Mouse (Mus musculus): ENCODE measurements around the gene Unc93a2. TPM values are rescaled to one million over a fixed set of nuclear protein-coding genes. Genes with fewer than 3 reads are reported as not detected.
A peak's percentile ranks its signal among the peaks of the same experiment; 100 is the strongest.
"Not testable (repeated sequence)": the region's sequence is repeated elsewhere in the genome, so short reads cannot be mapped to it uniquely, and the experiment has no call there.

Unc93a2 gene
- polyA plus RNA-seq (2012; rRNA removed), result 17.5 and 56.5 TPM in 2 replicates

GRCm38 (mm10) chr17:7385364-7385763, at the start of gene Unc93a2:
TSS of gene Unc93a2 (minus strand) at chr17:7385464.
- 68% methylated on average over 3 of the region's 3 CpGs for WGBS
- H3K4me3 ChIP-seq (ENCODE audit: low read depth, low read length), result not testable (repeated sequence)

GRCm38 (mm10) chr17:7434121-7434520, 48.9 kb upstream of the Unc93a2 start:
- not testable (repeated sequence) for H3K4me3 ChIP-seq (ENCODE audit: low read depth, low read length); H3K27ac ChIP-seq (ENCODE audit: insufficient read depth, low read depth, low read length); H3K27me3 ChIP-seq (ENCODE audit: control insufficient read depth, insufficient read depth, low read length); H3K36me3 ChIP-seq (ENCODE audit: control insufficient read depth, insufficient read depth, low read length); H3K4me1 ChIP-seq (ENCODE audit: control insufficient read depth, insufficient read depth, insufficient read length, low read length)
- 80% methylated on average over 4 of the region's 4 CpGs for WGBS

More at GRCm38 (mm10) chr17:7385364-7385763, at the start of gene Unc93a2:
- H3K4me1 ChIP-seq (ENCODE audit: control insufficient read depth, insufficient read depth, insufficient read length, low read length); H3K27me3 ChIP-seq (ENCODE audit: control insufficient read depth, insufficient read depth, low read length); H3K36me3 ChIP-seq (ENCODE audit: control insufficient read depth, insufficient read depth, low read length): not testable (repeated sequence)
- H3K27ac ChIP-seq (ENCODE audit: insufficient read depth, low read depth, low read length), result peak within 1 kb of the TSS; percentile 87

GRCm38 (mm10) chr17:7430210-7430631, 45.0 kb upstream of the Unc93a2 start:
- WGBS, result 58% methylated on average over 4 of the region's 4 CpGs
- not testable (repeated sequence) for H3K27me3 ChIP-seq (ENCODE audit: control insufficient read depth, insufficient read depth, low read length); H3K27ac ChIP-seq (ENCODE audit: insufficient read depth, low read depth, low read length); H3K36me3 ChIP-seq (ENCODE audit: control insufficient read depth, insufficient read depth, low read length); H3K4me3 ChIP-seq (ENCODE audit: low read depth, low read length); H3K4me1 ChIP-seq (ENCODE audit: control insufficient read depth, insufficient read depth, insufficient read length, low read length)

- 5% methylated on average over 2 of the region's 3 CpGs for WGBS
- not testable (repeated sequence) for H3K4me3 ChIP-seq (ENCODE audit: low read depth, low read length); H3K27ac ChIP-seq (ENCODE audit: insufficient read depth, low read depth, low read length)
Measured at GRCm38 (mm10) chr17:7420191-7420973, 35.1 kb upstream of the Unc93a2 start.

GRCm38 (mm10) chr17:7414601-7415310, 29.5 kb upstream of the Unc93a2 start:
- 86% methylated on average over 7 of the region's 9 CpGs for WGBS
- not testable (repeated sequence) for H3K27ac ChIP-seq (ENCODE audit: insufficient read depth, low read depth, low read length); H3K4me1 ChIP-seq (ENCODE audit: control insufficient read depth, insufficient read depth, insufficient read length, low read length); H3K27me3 ChIP-seq (ENCODE audit: control insufficient read depth, insufficient read depth, low read length); H3K4me3 ChIP-seq (ENCODE audit: low read depth, low read length); H3K36me3 ChIP-seq (ENCODE audit: control insufficient read depth, insufficient read depth, low read length)

More at GRCm38 (mm10) chr17:7420191-7420973, 35.1 kb upstream of the Unc93a2 start:
- not testable (repeated sequence) for H3K4me1 ChIP-seq (ENCODE audit: control insufficient read depth, insufficient read depth, insufficient read length, low read length); H3K36me3 ChIP-seq (ENCODE audit: control insufficient read depth, insufficient read depth, low read length); H3K27me3 ChIP-seq (ENCODE audit: control insufficient read depth, insufficient read depth, low read length)

GRCm38 (mm10) chr17:7413336-7413735, 28.1 kb upstream of the Unc93a2 start:
- WGBS, result 69% methylated on average over 8 of the region's 8 CpGs
- not testable (repeated sequence) for H3K27ac ChIP-seq (ENCODE audit: insufficient read depth, low read depth, low read length); H3K36me3 ChIP-seq (ENCODE audit: control insufficient read depth, insufficient read depth, low read length); H3K4me3 ChIP-seq (ENCODE audit: low read depth, low read length); H3K27me3 ChIP-seq (ENCODE audit: control insufficient read depth, insufficient read depth, low read length); H3K4me1 ChIP-seq (ENCODE audit: control insufficient read depth, insufficient read depth, insufficient read length, low read length)

GRCm38 (mm10) chr17:7399770-7400169, 14.5 kb upstream of the Unc93a2 start:
- not testable (repeated sequence) for H3K4me3 ChIP-seq (ENCODE audit: low read depth, low read length); H3K4me1 ChIP-seq (ENCODE audit: control insufficient read depth, insufficient read depth, insufficient read length, low read length); H3K27ac ChIP-seq (ENCODE audit: insufficient read depth, low read depth, low read length); H3K36me3 ChIP-seq (ENCODE audit: control insufficient read depth, insufficient read depth, low read length); H3K27me3 ChIP-seq (ENCODE audit: control insufficient read depth, insufficient read depth, low read length)
- 78% methylated on average over 6 of the region's 6 CpGs for WGBS

GRCm38 (mm10) chr17:7398198-7398847, 13.1 kb upstream of the Unc93a2 start:
- not testable (repeated sequence) for H3K27me3 ChIP-seq (ENCODE audit: control insufficient read depth, insufficient read depth, low read length); H3K36me3 ChIP-seq (ENCODE audit: control insufficient read depth, insufficient read depth, low read length); H3K4me1 ChIP-seq (ENCODE audit: control insufficient read depth, insufficient read depth, insufficient read length, low read length); H3K4me3 ChIP-seq (ENCODE audit: low read depth, low read length)
- peak overlapping the region; percentile 83 for H3K27ac ChIP-seq (ENCODE audit: insufficient read depth, low read depth, low read length)
- 53% methylated on average over 6 of the region's 6 CpGs for WGBS

GRCm38 (mm10) chr17:7397079-7397478, 11.8 kb upstream of the Unc93a2 start:
- Histone ChIP-seq H3K4me3 (ENCODE audit: low read depth, low read length) (peak overlapping the region; percentile 45), H3K27ac (ENCODE audit: insufficient read depth, low read depth, low read length) (peak overlapping the region; percentile 67; the same call in 1 of the 2 replicates)
- WGBS, result 73% methylated on average over 13 of the region's 13 CpGs
- H3K27me3 ChIP-seq (ENCODE audit: control insufficient read depth, insufficient read depth, low read length); H3K36me3 ChIP-seq (ENCODE audit: control insufficient read depth, insufficient read depth, low read length); H3K4me1 ChIP-seq (ENCODE audit: control insufficient read depth, insufficient read depth, insufficient read length, low read length): not testable (repeated sequence)

GRCm38 (mm10) chr17:7396288-7396687, 11.0 kb upstream of the Unc93a2 start:
- not testable (repeated sequence) for H3K27me3 ChIP-seq (ENCODE audit: control insufficient read depth, insufficient read depth, low read length); H3K36me3 ChIP-seq (ENCODE audit: control insufficient read depth, insufficient read depth, low read length); H3K4me1 ChIP-seq (ENCODE audit: control insufficient read depth, insufficient read depth, insufficient read length, low read length); H3K27ac ChIP-seq (ENCODE audit: insufficient read depth, low read depth, low read length); H3K4me3 ChIP-seq (ENCODE audit: low read depth, low read length)
- no CpG with 5 or more reads among the region's 2 CpGs for WGBS

GRCm38 (mm10) chr17:7395671-7396070, 10.4 kb upstream of the Unc93a2 start:
- H3K4me1 ChIP-seq (ENCODE audit: control insufficient read depth, insufficient read depth, insufficient read length, low read length); H3K36me3 ChIP-seq (ENCODE audit: control insufficient read depth, insufficient read depth, low read length); H3K27me3 ChIP-seq (ENCODE audit: control insufficient read depth, insufficient read depth, low read length); H3K27ac ChIP-seq (ENCODE audit: insufficient read depth, low read depth, low read length): not testable (repeated sequence)
- peak overlapping the region; percentile 53 for H3K4me3 ChIP-seq (ENCODE audit: low read depth, low read length)
- WGBS, result 89% methylated on average over 8 of the region's 8 CpGs
